Mouse (Mus musculus) activated CD4-positive, CD25-positive, alpha-beta regulatory T cell, adult 9 weeks (primary cell): ENCODE results near the gene Dnmbp. TPM values are rescaled to one million over a fixed set of nuclear protein-coding genes. Genes with fewer than 3 reads are reported as not detected.

Source experiments
- polyA plus RNA-seq: library from polyadenylated mRNA; unstranded; fragments of 100-300 nt; shearing (Covaris generic); gene quantifications from one replicate; pipeline ENCODE4 v1.2.1, GENCODE M21; 2017

Dnmbp gene
- polyA plus RNA-seq, result 7.9 TPM

GRCm38 (mm10) chr19:43939769-43940689 lies at the start of gene Dnmbp:
Gene Dnmbp, minus strand, starts transcription at chr19:43940191.

GRCm38 (mm10) chr19:43986069-43986794 lies 46.2 kb upstream of the Dnmbp start, which contains the start of gene Cpn1:
Gene Cpn1, minus strand, starts transcription at chr19:43986556.

Other genes with a start within 250 kb of the Dnmbp start
- gene Cutc, start 187.2 kb downstream of the Dnmbp start, polyA plus RNA-seq, result 13.1 TPM
- 38.1 TPM for gene Cox15, start 187.2 kb downstream of the Dnmbp start, polyA plus RNA-seq
- gene Abcc2, start 158.0 kb downstream of the Dnmbp start, polyA plus RNA-seq, result not detected
- not detected for gene Cpn1, start 46.4 kb upstream of the Dnmbp start, polyA plus RNA-seq
- gene Cyp2c23, start 89.0 kb upstream of the Dnmbp start, polyA plus RNA-seq, result not detected
- 6.9 TPM for gene Erlin1, start 129.6 kb upstream of the Dnmbp start, polyA plus RNA-seq
- 33.9 TPM for gene Chuk, start 167.3 kb upstream of the Dnmbp start, polyA plus RNA-seq
- gene Cwf19l1, start 195.7 kb upstream of the Dnmbp start, polyA plus RNA-seq, result 36.7 TPM
- gene Bloc1s2, start 206.3 kb upstream of the Dnmbp start, polyA plus RNA-seq, result 136 TPM